Mouse (Mus musculus) intestine, embryonic 14.5 days (tissue): ENCODE measurements around the gene Shmt2. TPM values are rescaled to one million over a fixed set of nuclear protein-coding genes. Genes with fewer than 3 reads are reported as not detected.
A peak's percentile ranks its signal among the peaks of the same experiment; 100 is the strongest.

Experiments
- ATAC-seq: fragments of 200-750 bp; cut with Nextera tagmentation; replicated peaks from 2 replicates; pipeline ENCODE4 v1.8.0; 2017; ENCODE audit warnings: low read depth, moderate number of reproducible peaks, moderate TSS enrichment, moderate library complexity; ENCODE audit not compliant: low FRiP score, low TSS enrichment
- DNase-seq: peaks from one replicate; pipeline ENCODE4 v3.0.0-alpha.2; 2018; ENCODE audit warnings: low spot score
- H3K27ac ChIP-seq: fragments of 300-500 bp; sonication (generic); 2 replicates; pipeline ENCODE4 v1.5.1; 2014; ENCODE audit warnings: low read depth, mild to moderate bottlenecking, control low read depth
- H3K27me3 ChIP-seq: fragments of 300-500 bp; sonication (generic); replicated peaks from 2 replicates; pipeline ENCODE4 v1.6.1; 2014; ENCODE audit warnings: low read length, control low read depth; ENCODE audit not compliant: control insufficient read depth, insufficient read depth
- H3K36me3 ChIP-seq: fragments of 300-500 bp; sonication (generic); 2 replicates; pipeline ENCODE4 v1.6.1; 2014; ENCODE audit warnings: low read length, control low read depth; ENCODE audit not compliant: control insufficient read depth, insufficient read depth
- H3K4me1 ChIP-seq: fragments of 300-500 bp; sonication (generic); replicated peaks from 2 replicates; pipeline ENCODE4 v1.6.1; 2014; ENCODE audit warnings: low read length, control low read depth, mixed read lengths; ENCODE audit not compliant: control insufficient read depth, insufficient read depth
- H3K4me2 ChIP-seq: fragments of 300-500 bp; sonication (generic); 2 replicates; pipeline ENCODE4 v1.6.1; 2014; ENCODE audit warnings: low read length
- H3K4me3 ChIP-seq: fragments of 300-500 bp; sonication (generic); 2 replicates; pipeline ENCODE4 v1.5.1; 2014; ENCODE audit warnings: low read depth, low read length, control low read depth, mixed read lengths
- H3K9ac ChIP-seq: fragments of 300-500 bp; sonication (generic); 2 replicates; pipeline ENCODE4 v1.6.1; 2014; ENCODE audit warnings: mild to moderate bottlenecking, low read length
- H3K9me3 ChIP-seq: fragments of 300-500 bp; sonication (generic); 2 replicates; pipeline ENCODE4 v1.6.1; 2016; ENCODE audit warnings: low read length, control low read depth; ENCODE audit not compliant: control insufficient read depth
- WGBS: fragments of 180-500 bp; shearing (Covaris S2); extraction: QIAGEN DNeasy Blood & Tissue Kit; methylation state at CpG from one replicate; pipeline ENCODE4 v1.1.7; 2014; 5-methylcytosine and 5-hydroxymethylcytosine counted together
- polyA plus RNA-seq: library from polyadenylated mRNA; unstranded; fragments of >200 nt; fragmentation: Nextera tagmentation; extraction: Ambion mirVana; gene quantifications from 2 replicates; pipeline ENCODE4 v1.2.1, GENCODE M21; 2014

Gene Shmt2
- polyA plus RNA-seq, 1 experiment from 2014 or later, result 142 TPM

GRCm38 (mm10) chr10:127516576-127517260, 5.5 kb downstream of the Shmt2 start:
- Histone ChIP-seq H3K36me3 (peaks cover 27% of the 10 kb centered on the region), H3K4me3 (0 out of 2 replicates have a peak overlapping the region, but pooled peaks have one; percentile 8), H3K27ac (no peak overlapping the region; the same call in 1 of the 2 replicates), H3K4me2 (peak overlapping the region; percentile 33), H3K9me3 (no peaks in the 10 kb centered on the region), H3K9ac (peak overlapping the region; percentile 15; the same call in 1 of the 2 replicates), H3K27me3 (peaks cover 45% of the 10 kb centered on the region), H3K4me1 (peaks cover 42% of the 10 kb centered on the region)
- DNase-seq (peak; percentile 84), ATAC-seq (0 out of 2 replicates have a peak, but pooled peaks have one; percentile 12)
- 12% methylated on average over 30 of the region's 30 CpGs for WGBS

- Histone ChIP-seq H3K27me3 (peaks cover 51% of the 10 kb centered on the region), H3K9ac (peak overlapping the region; percentile 8; the same call in 1 of the 2 replicates), H3K4me3 (no peak overlapping the region), H3K9me3 (no peaks in the 10 kb centered on the region), H3K4me2 (peak overlapping the region; percentile 33), H3K36me3 (peaks cover 27% of the 10 kb centered on the region), H3K4me1 (peaks cover 35% of the 10 kb centered on the region), H3K27ac (no peak overlapping the region; the same call in 1 of the 2 replicates)
- ATAC-seq (no peak), DNase-seq (no peak)
- WGBS, result 23% methylated on average over 8 of the region's 8 CpGs
Observed at GRCm38 (mm10) chr10:127515983-127516459, 6.2 kb downstream of the Shmt2 start.

GRCm38 (mm10) chr10:127515271-127515982, 6.8 kb downstream of the Shmt2 start:
- H3K27ac ChIP-seq, result no peak overlapping the region
- no peak overlapping the region for H3K9ac ChIP-seq
- no peak for DNase-seq

GRCm38 (mm10) chr10:127514764-127515163, 7.5 kb downstream of the Shmt2 start, which contains the start of gene Ndufa4l2:
Gene Ndufa4l2, plus strand, starts transcription at chr10:127514967.
- Histone ChIP-seq H3K4me3 (no peak within 1 kb of the TSS), H3K36me3 (peaks cover 22% of the 10 kb centered on the region), H3K4me2 (peak within 1 kb of the TSS; percentile 93), H3K27ac (no peak within 1 kb of the TSS), H3K27me3 (peaks cover 63% of the 10 kb centered on the region), H3K4me1 (peaks cover 33% of the 10 kb centered on the region), H3K9me3 (no peaks in the 10 kb centered on the region), H3K9ac (no peak within 1 kb of the TSS)
- WGBS, result 22% methylated on average over 6 of the region's 6 CpGs
- ATAC-seq, result no peak
- no peak for DNase-seq

More at GRCm38 (mm10) chr10:127515271-127515982, 6.8 kb downstream of the Shmt2 start:
- H3K9me3 ChIP-seq, result no peaks in the 10 kb centered on the region
- ATAC-seq, result no peak
- peaks cover 57% of the 10 kb centered on the region for H3K27me3 ChIP-seq
- H3K36me3 ChIP-seq, result peaks cover 27% of the 10 kb centered on the region
- H3K4me2 ChIP-seq, result no peak overlapping the region; the same call in 1 of the 2 replicates
- WGBS, result 35% methylated on average over 9 of the region's 9 CpGs
- H3K4me1 ChIP-seq, result peaks cover 33% of the 10 kb centered on the region
- no peak overlapping the region for H3K4me3 ChIP-seq

GRCm38 (mm10) chr10:127514111-127514698, 8.0 kb downstream of the Shmt2 start:
- no peak for DNase-seq
- no peak for ATAC-seq
- Histone ChIP-seq H3K9ac (no peak overlapping the region), H3K27ac (no peak overlapping the region), H3K36me3 (peaks cover 17% of the 10 kb centered on the region), H3K27me3 (peaks cover 69% of the 10 kb centered on the region), H3K4me1 (peaks cover 37% of the 10 kb centered on the region), H3K4me3 (no peak overlapping the region), H3K9me3 (no peaks in the 10 kb centered on the region), H3K4me2 (peak overlapping the region; percentile 93; the same call in 1 of the 2 replicates)
- 18% methylated on average over 13 of the region's 13 CpGs for whole genome bisulfite sequencing

GRCm38 (mm10) chr10:127513501-127514091, 8.6 kb downstream of the Shmt2 start:
- Histone ChIP-seq H3K9ac (no peak overlapping the region), H3K9me3 (no peaks in the 10 kb centered on the region), H3K4me3 (peak overlapping the region; percentile 23; the same call in 1 of the 2 replicates), H3K4me1 (peaks cover 40% of the 10 kb centered on the region), H3K36me3 (peaks cover 16% of the 10 kb centered on the region), H3K27ac (no peak overlapping the region), H3K27me3 (peaks cover 75% of the 10 kb centered on the region), H3K4me2 (peak overlapping the region; percentile 93)
- ATAC-seq (no peak), DNase-seq (no peak)
- 3% methylated on average over 16 of the region's 16 CpGs for WGBS

GRCm38 (mm10) chr10:127512813-127513212, 9.4 kb downstream of the Shmt2 start:
- DNase-seq (peak; percentile 100), ATAC-seq (peak; percentile 29)
- H3K4me1 ChIP-seq, result peaks cover 40% of the 10 kb centered on the region
- no peak overlapping the region for H3K27ac ChIP-seq
- H3K9me3 ChIP-seq, result no peaks in the 10 kb centered on the region
- peak overlapping the region; percentile 29; the same call in 1 of the 2 replicates for H3K9ac ChIP-seq
- H3K27me3 ChIP-seq, result peaks cover 82% of the 10 kb centered on the region
- under 1% methylated on average over 27 of the region's 27 CpGs for WGBS
- H3K4me3 ChIP-seq, result peak overlapping the region; percentile 46
- H3K36me3 ChIP-seq, result peaks cover 8% of the 10 kb centered on the region
- H3K4me2 ChIP-seq, result peak overlapping the region; percentile 93

GRCm38 (mm10) chr10:127512307-127512666, 10.0 kb downstream of the Shmt2 start:
- no peak for ATAC-seq
- H3K36me3 ChIP-seq, result peaks cover 3% of the 10 kb centered on the region; the same call in 1 of the 2 replicates
- no peak for DNase-seq
- H3K27ac ChIP-seq, result no peak overlapping the region
- 4% methylated on average over 7 of the region's 7 CpGs for WGBS
- H3K4me1 ChIP-seq, result peaks cover 40% of the 10 kb centered on the region
- H3K4me3 ChIP-seq, result peak overlapping the region; percentile 46
- no peak overlapping the region; the same call in 1 of the 2 replicates for H3K9ac ChIP-seq
- H3K9me3 ChIP-seq, result no peaks in the 10 kb centered on the region
- H3K27me3 ChIP-seq, result peaks cover 86% of the 10 kb centered on the region
- peak overlapping the region; percentile 93 for H3K4me2 ChIP-seq
